ENCODE assay signal across 10 mouse cellular contexts in genomic region chr17:84061621-84062020, GRCm38 (mm10).
DNase-seq lines count a peak whose midpoint lies in the region; ATAC-seq and TF ChIP-seq lines count a peak whose summit lies in the region.
"Had no signal": no experiment of that assay in that cellular context is flagged by ENCODE, and none has a peak within 500 bp of the region (broad histone marks: within the 10 kb centered on the region; RNA-seq: fewer than 3 reads in every experiment).

No protein-coding gene starts in this region.

- H3K4me2 ChIP-seq in kidney, embryonic 15.5 days, result no peak overlapping the region
- no peak overlapping the region for H3K4me2 ChIP-seq in liver, postnatal 0 days (ENCODE audit: low read depth, low read length)
- no peak overlapping the region for H3K4me2 ChIP-seq in midbrain, embryonic 13.5 days (replicated peaks)

- no peaks in the 10 kb centered on the region for H3K36me3 ChIP-seq in kidney, embryonic 15.5 days
- H3K36me3 ChIP-seq in liver, postnatal 0 days (replicated peaks; ENCODE audit: insufficient read depth, low read length), result no peaks in the 10 kb centered on the region
- H3K36me3 ChIP-seq in midbrain, embryonic 13.5 days, result no peaks in the 10 kb centered on the region

- no peak overlapping the region for H3K9ac ChIP-seq in kidney, embryonic 15.5 days
- H3K9ac ChIP-seq in liver, postnatal 0 days (replicated peaks), result no peak overlapping the region
- no peak overlapping the region for H3K9ac ChIP-seq in midbrain, embryonic 13.5 days (replicated peaks)

- no peak for ATAC-seq in kidney, embryonic 15.5 days (replicated peaks; ENCODE audit: low FRiP score)
- peak; percentile 32 for ATAC-seq in activated CD4-positive, CD25-positive, alpha-beta regulatory T cell, adult 4 months
- ATAC-seq in liver, postnatal 0 days, result peak; percentile 62
- ATAC-seq in neutrophil, adult 5-6 weeks (ENCODE audit: extremely low read depth, insufficient number of reproducible peaks, low FRiP score, poor library complexity, severe bottlenecking), result peak; percentile 42; the same call in 1 of the 2 replicates
- no peak for ATAC-seq in midbrain, embryonic 13.5 days
- ATAC-seq: forebrain, embryonic 16.5 days had no signal

- H3K27ac ChIP-seq in kidney, embryonic 15.5 days, result no peak overlapping the region
- no peak overlapping the region for H3K27ac ChIP-seq in liver, postnatal 0 days (ENCODE audit: low read depth)
- H3K27ac ChIP-seq in midbrain, embryonic 13.5 days, result no peak overlapping the region

- no peaks in the 10 kb centered on the region for H3K9me3 ChIP-seq in kidney, embryonic 15.5 days (replicated peaks)
- no peaks in the 10 kb centered on the region for H3K9me3 ChIP-seq in liver, postnatal 0 days (ENCODE audit: low read length)
- H3K9me3 ChIP-seq in midbrain, embryonic 13.5 days, result no peaks in the 10 kb centered on the region

- peaks cover 42% of the 10 kb centered on the region for H3K4me1 ChIP-seq in kidney, embryonic 15.5 days
- peaks cover 6% of the 10 kb centered on the region for H3K4me1 ChIP-seq in liver, postnatal 0 days (ENCODE audit: insufficient read depth)
- H3K4me1 ChIP-seq in midbrain, embryonic 13.5 days (replicated peaks), result peaks cover 21% of the 10 kb centered on the region

- TF ChIP-seq EP300 in liver, postnatal 0 days (IDR thresholded peaks at IDR 0.05; ENCODE audit: low read depth), result no peak

- intact Hi-C loops in left cerebral cortex, postnatal 25 days (cut with DNase I), result no loop called here

- WGBS in kidney, embryonic 15.5 days, result 73% methylated on average over 6 of the region's 6 CpGs
- WGBS in liver, postnatal 0 days (ENCODE audit: insufficient replicate concordance), result 32% methylated on average over 6 of the region's 6 CpGs
- WGBS in midbrain, embryonic 13.5 days, result 91% methylated on average over 6 of the region's 6 CpGs

- no peaks in the 10 kb centered on the region for H3K27me3 ChIP-seq in kidney, embryonic 15.5 days
- no peaks in the 10 kb centered on the region for H3K27me3 ChIP-seq in liver, postnatal 0 days (ENCODE audit: insufficient read depth, low read length)
- H3K27me3 ChIP-seq in midbrain, embryonic 13.5 days, result no peaks in the 10 kb centered on the region

- DNase-seq in kidney, postnatal 10 days, result peak; percentile 58
- DNase-seq in liver, postnatal 0 days, result peak; percentile 55
- no peak for DNase-seq in left cerebral cortex, adult 8-10 months (ENCODE audit: low spot score in 2 of 2)
- DNase-seq in left cerebral cortex, postnatal 25 days (ENCODE audit: low spot score in 2 of 2), result no peak
- DNase-seq: cerebellum, adult 2 months had no signal

- TF ChIP-seq CTCF in liver, postnatal 0 days (IDR thresholded peaks at IDR 0.05; ENCODE audit: low read depth), result peak; percentile 30

- no peak overlapping the region for H3K4me3 ChIP-seq in kidney, embryonic 15.5 days (replicated peaks)
- no peak overlapping the region for H3K4me3 ChIP-seq in liver, postnatal 0 days (ENCODE audit: low read depth, low read length)
- H3K4me3 ChIP-seq in midbrain, embryonic 13.5 days (replicated peaks), result no peak overlapping the region

Comparison
In these comparisons a context has a peak if more than half of its experiments do, and no peak if none do; other contexts are left out.
1. DNase-seq: peak in kidney, postnatal 10 days (single experiment) and liver, postnatal 0 days (single experiment); none in left cerebral cortex, adult 8-10 months (0 of 2) and left cerebral cortex, postnatal 25 days (0 of 2).
2. ATAC-seq: peak in activated CD4-positive, CD25-positive, alpha-beta regulatory T cell, adult 4 months (single experiment), liver, postnatal 0 days (single experiment) and neutrophil, adult 5-6 weeks (single experiment); none in kidney, embryonic 15.5 days (single experiment) and midbrain, embryonic 13.5 days (single experiment).